In genomic region chr1:31210144-31210543, GRCm38 (mm10) we compare ENCODE assay signal across 10 mouse cellular contexts. TPM values are rescaled to one million over a fixed set of nuclear protein-coding genes. Genes with fewer than 3 reads are reported as not detected.
DNase-seq lines count a peak whose midpoint lies in the region; ATAC-seq and TF ChIP-seq lines count a peak whose summit lies in the region.
"Had no signal": no experiment of that assay in that cellular context is flagged by ENCODE, and none has a peak within 500 bp of the region (broad histone marks: within the 10 kb centered on the region; RNA-seq: fewer than 3 reads in every experiment).

No protein-coding gene starts in this region.

- under 1% methylated on average over 5 of the region's 5 CpGs for WGBS in forebrain, embryonic 13.5 days
- 2% methylated on average over 5 of the region's 5 CpGs for WGBS in forebrain, embryonic 11.5 days
- under 1% methylated on average over 5 of the region's 5 CpGs for WGBS in forebrain, embryonic 15.5 days

- TF ChIP-seq POLR2A in brain, embryonic 14.5 days (IDR thresholded peaks at IDR 0.05; ENCODE audit: borderline replicate concordance, extremely low read depth, insufficient read depth, insufficient read length, poor library complexity, severe bottlenecking) = no peak

- no peak overlapping the region for H3K9ac ChIP-seq in forebrain, embryonic 13.5 days
- no peak overlapping the region for H3K9ac ChIP-seq in forebrain, embryonic 11.5 days (ENCODE audit: low read length)
- H3K9ac ChIP-seq in forebrain, embryonic 15.5 days (replicated peaks) = no peak overlapping the region
- H3K9ac ChIP-seq: limb, embryonic 12.5 days had no signal

- no peak for DNase-seq in forebrain, embryonic 11.5 days (ENCODE audit: low spot score)
- peak; percentile 62 for DNase-seq in A20 (ENCODE audit: low read depth, low spot score)
- peak; percentile 95 for DNase-seq in brain, embryonic 14.5 days (ENCODE audit: low read depth)
- peak; percentile 51 to 60 for DNase-seq in kidney, postnatal 4 days
- DNase-seq in right cerebral cortex, postnatal 36 days (ENCODE audit: low spot score in 2 of 2) = peak; percentile 14 to 28

- no peaks in the 10 kb centered on the region for H3K9me3 ChIP-seq in forebrain, embryonic 13.5 days (replicated peaks)
- H3K9me3 ChIP-seq in forebrain, embryonic 11.5 days (ENCODE audit: control insufficient read depth, low read length) = no peaks in the 10 kb centered on the region
- H3K9me3 ChIP-seq in forebrain, embryonic 15.5 days = no peaks in the 10 kb centered on the region
- H3K9me3 ChIP-seq: limb, embryonic 12.5 days had no signal

- H3K4me1 ChIP-seq in forebrain, embryonic 13.5 days = no peaks in the 10 kb centered on the region
- H3K4me1 ChIP-seq in forebrain, embryonic 11.5 days (replicated peaks; ENCODE audit: control insufficient read depth, insufficient read depth, low read length) = no peaks in the 10 kb centered on the region
- peaks cover 2% of the 10 kb centered on the region; the same call in 1 of the 2 replicates for H3K4me1 ChIP-seq in forebrain, embryonic 15.5 days
- H3K4me1 ChIP-seq: limb, embryonic 12.5 days had no signal

- no peaks in the 10 kb centered on the region for H3K27me3 ChIP-seq in forebrain, embryonic 13.5 days
- H3K27me3 ChIP-seq in forebrain, embryonic 11.5 days (ENCODE audit: control insufficient read depth, insufficient read depth, low read length) = no peaks in the 10 kb centered on the region
- no peaks in the 10 kb centered on the region for H3K27me3 ChIP-seq in forebrain, embryonic 15.5 days
- H3K27me3 ChIP-seq: limb, embryonic 12.5 days had no signal

- H3K4me2 ChIP-seq in forebrain, embryonic 13.5 days = no peak overlapping the region
- H3K4me2 ChIP-seq in forebrain, embryonic 11.5 days (ENCODE audit: low read depth, low read length, severe bottlenecking) = no peak overlapping the region
- no peak overlapping the region for H3K4me2 ChIP-seq in forebrain, embryonic 15.5 days (replicated peaks)
- H3K4me2 ChIP-seq: limb, embryonic 12.5 days had no signal

- no peak overlapping the region for H3K27ac ChIP-seq in forebrain, embryonic 13.5 days
- no peak overlapping the region for H3K27ac ChIP-seq in forebrain, embryonic 11.5 days (ENCODE audit: low read depth, low read length)
- no peak overlapping the region for H3K27ac ChIP-seq in forebrain, embryonic 15.5 days (replicated peaks)
- H3K27ac ChIP-seq: limb, embryonic 12.5 days had no signal

- peak; percentile 76; the same call in 1 of the 2 replicates for TF ChIP-seq CTCF in brain, embryonic 14.5 days (IDR thresholded peaks at IDR 0.05; ENCODE audit: borderline replicate concordance, extremely low read depth, insufficient read depth, insufficient read length)

- H3K36me3 ChIP-seq in forebrain, embryonic 13.5 days (ENCODE audit: poor library complexity, severe bottlenecking) = no peaks in the 10 kb centered on the region
- no peaks in the 10 kb centered on the region for H3K36me3 ChIP-seq in forebrain, embryonic 11.5 days (ENCODE audit: control insufficient read depth, insufficient read depth, low read length)
- H3K36me3 ChIP-seq in forebrain, embryonic 15.5 days = no peaks in the 10 kb centered on the region
- H3K36me3 ChIP-seq: limb, embryonic 12.5 days had no signal

- H3K4me3 ChIP-seq in forebrain, embryonic 13.5 days = no peak overlapping the region
- H3K4me3 ChIP-seq in forebrain, embryonic 11.5 days (ENCODE audit: low read depth, low read length) = no peak overlapping the region
- H3K4me3 ChIP-seq in forebrain, embryonic 15.5 days = no peak overlapping the region
- H3K4me3 ChIP-seq: limb, embryonic 12.5 days had no signal

- ATAC-seq in forebrain, embryonic 13.5 days = peak; percentile 85
- ATAC-seq in forebrain, embryonic 11.5 days (replicated peaks; ENCODE audit: low FRiP score) = no peak; the same call in 1 of the 2 replicates
- peak; percentile 85 for ATAC-seq in forebrain, embryonic 15.5 days (replicated peaks)
- peak; percentile 80 for ATAC-seq in megakaryocyte, adult 5-6 weeks (ENCODE audit: poor library complexity, severe bottlenecking)

RNA-seq across cellular contexts. Expression of gene 4931428L18Rik, which starts 12.3 kb away (rescaled TPM):
- polyA plus RNA-seq in forebrain, embryonic 13.5 days (2015; fragmentation: Nextera tagmentation; extraction: Ambion mirVana) = not detected in 2 replicates
- not detected in 2 replicates for polyA plus RNA-seq in forebrain, embryonic 11.5 days (2014; fragmentation: Nextera tagmentation; extraction: Ambion mirVana)
- polyA plus RNA-seq in brain, embryonic 14.5 days (2012; rRNA removed) = not detected in 2 replicates
- polyA plus RNA-seq in forebrain, embryonic 15.5 days (2015; fragmentation: Nextera tagmentation; extraction: Ambion mirVana) = not detected in 2 replicates
- total RNA-seq in megakaryocyte, adult 5-6 weeks (2015) = 0.18 TPM in 1 of 2 replicates, not detected in the other
- total RNA-seq in megakaryocyte, adult 5-6 weeks (2017) = not detected in 2 replicates
- polyA plus RNA-seq: limb, embryonic 12.5 days; stomach, embryonic 14.5 days had no signal

RNA-seq across cellular contexts. Expression of gene Pih1d3, which starts 12.5 kb away (rescaled TPM):
- not detected in 2 replicates for polyA plus RNA-seq in forebrain, embryonic 13.5 days (2015; fragmentation: Nextera tagmentation; extraction: Ambion mirVana)
- polyA plus RNA-seq in forebrain, embryonic 11.5 days (2014; fragmentation: Nextera tagmentation; extraction: Ambion mirVana) = not detected in 2 replicates
- not detected in 2 replicates for polyA plus RNA-seq in brain, embryonic 14.5 days (2012; rRNA removed)
- not detected in 2 replicates for polyA plus RNA-seq in forebrain, embryonic 15.5 days (2015; fragmentation: Nextera tagmentation; extraction: Ambion mirVana)
- not detected in 2 replicates for total RNA-seq in megakaryocyte, adult 5-6 weeks (2015)
- total RNA-seq in megakaryocyte, adult 5-6 weeks (2017) = not detected in 2 replicates
- polyA plus RNA-seq: limb, embryonic 12.5 days; stomach, embryonic 14.5 days had no signal

RNA-seq across cellular contexts. Expression of gene Lgsn, which starts 33.9 kb away (rescaled TPM):
- polyA plus RNA-seq in forebrain, embryonic 13.5 days (2015; fragmentation: Nextera tagmentation; extraction: Ambion mirVana) = not detected in 2 replicates
- polyA plus RNA-seq in forebrain, embryonic 11.5 days (2014; fragmentation: Nextera tagmentation; extraction: Ambion mirVana) = not detected in 2 replicates
- polyA plus RNA-seq in brain, embryonic 14.5 days (2012; rRNA removed) = not detected in 2 replicates
- polyA plus RNA-seq in forebrain, embryonic 15.5 days (2015; fragmentation: Nextera tagmentation; extraction: Ambion mirVana) = not detected in 2 replicates
- total RNA-seq in megakaryocyte, adult 5-6 weeks (2015) = not detected in 2 replicates
- total RNA-seq in megakaryocyte, adult 5-6 weeks (2017) = not detected in 2 replicates
- polyA plus RNA-seq: limb, embryonic 12.5 days; stomach, embryonic 14.5 days had no signal
